Mouse (Mus musculus) MEL (cell line): ENCODE measurements at regions not wholly inside any gene's neighbourhood (a gene's known extent, or its start where the extent isn't known, plus 50 kb on each side); places are given as distances from the start of the nearest gene placed in this dataset.

Experiments
- DNase-seq: peaks from one replicate; pipeline ENCODE4 v3.0.0; 2011; ENCODE audit warnings: low read depth, low spot score
- H3K27ac ChIP-seq: 2 replicates; pipeline ENCODE4 v1.5.1; 2012; ENCODE audit warnings: low read depth, mild to moderate bottlenecking, control low read depth, low read length, moderate library complexity; ENCODE audit not compliant: control insufficient read depth
- H3K27me3 ChIP-seq, 2 experiments: fragments of 150-350 bp in 1 of 2; sonication (generic) in 1 of 2; 2 replicates each; pipeline ENCODE4 v1.6.1; 2012; ENCODE audit warnings: low read length in 2 of 2, mild to moderate bottlenecking in 2 of 2, improper control_type of control experiment in 1 of 2, moderate library complexity in 1 of 2; ENCODE audit not compliant: insufficient read depth in 2 of 2, control insufficient read depth in 1 of 2
- H3K36me3 ChIP-seq, 2 experiments: 2 replicates each; pipeline ENCODE4 v1.6.1; 2012 to 2014; ENCODE audit warnings: low read length in 2 of 2, improper control_type of control experiment in 1 of 2, inconsistent platforms in 1 of 2, mild to moderate bottlenecking in 1 of 2; ENCODE audit not compliant: insufficient read depth in 2 of 2, control insufficient read depth in 1 of 2
- H3K4me1 ChIP-seq, 2 experiments: fragments of 150-350 bp in 1 of 2; sonication (generic) in 1 of 2; 2 replicates each; pipeline ENCODE4 v1.6.1; 2012; ENCODE audit warnings: low read length in 2 of 2, improper control_type of control experiment in 1 of 2, mild to moderate bottlenecking in 1 of 2; ENCODE audit not compliant: insufficient read depth in 2 of 2, control insufficient read depth in 1 of 2
- H3K4me3 ChIP-seq, 2 experiments: fragments of 150-350 bp in 1 of 2; sonication (generic) in 1 of 2; 2 replicates each; pipeline ENCODE4 v1.5.1; 2012; ENCODE audit warnings: low read depth in 2 of 2, low read length in 2 of 2, mild to moderate bottlenecking in 2 of 2, moderate library complexity in 2 of 2, control low read depth in 1 of 2, improper control_type of control experiment in 1 of 2; ENCODE audit not compliant: control insufficient read depth in 1 of 2, insufficient read depth in 1 of 2
- H3K79me2 ChIP-seq: 2 replicates; pipeline ENCODE4 v1.6.1; 2012; ENCODE audit warnings: mild to moderate bottlenecking, low read length, moderate library complexity; ENCODE audit not compliant: control insufficient read depth, poor library complexity, insufficient read depth
- H3K9ac ChIP-seq: 2 replicates; pipeline ENCODE4 v1.6.1; 2012; ENCODE audit warnings: low read depth, mild to moderate bottlenecking, control low read depth, low read length, moderate library complexity; ENCODE audit not compliant: control insufficient read depth, poor library complexity, severe bottlenecking
- H3K9me3 ChIP-seq: fragments of 150-350 bp; sonication (generic); replicated peaks from 2 replicates; pipeline ENCODE4 v1.6.1; 2012; ENCODE audit warnings: mild to moderate bottlenecking, low read length, improper control_type of control experiment, moderate library complexity; ENCODE audit not compliant: insufficient read depth
- CHD2 ChIP-seq: IDR thresholded peaks from 2 replicates; pipeline ENCODE4 v1.6.1; 2011; ENCODE audit warnings: low read length, improper control_type of control experiment
- CTCF ChIP-seq, 3 experiments: IDR thresholded peaks in 2 of 3; conservative IDR thresholded peaks in 1 of 3; 2 replicates each; pipeline ENCODE4 v1.5.1; 2011 to 2012; ENCODE audit warnings: low read length in 3 of 3, low read depth in 2 of 3, mild to moderate bottlenecking in 2 of 3, improper control_type of control experiment in 1 of 3, inconsistent platforms in 1 of 3, mixed read lengths in 1 of 3, moderate library complexity in 1 of 3; ENCODE audit not compliant: control insufficient read depth in 1 of 3, insufficient read depth in 1 of 3, poor library complexity in 1 of 3, severe bottlenecking in 1 of 3
- E2F4 ChIP-seq: IDR thresholded peaks from 2 replicates; pipeline ENCODE4 v1.6.1; 2011; ENCODE audit warnings: low read depth, low read length, improper control_type of control experiment, borderline replicate concordance
- ETS1 ChIP-seq: IDR thresholded peaks from 2 replicates; pipeline ENCODE4 v1.6.1; 2012; ENCODE audit warnings: low read depth, mild to moderate bottlenecking, inconsistent platforms, low read length, improper control_type of control experiment, moderate library complexity
- GABPA ChIP-seq: IDR thresholded peaks from 2 replicates; pipeline ENCODE4 v1.6.1; 2012; ENCODE audit warnings: low read depth, mild to moderate bottlenecking, inconsistent platforms, low read length, improper control_type of control experiment, moderate library complexity
- JUND ChIP-seq: IDR thresholded peaks from 2 replicates; pipeline ENCODE4 v1.6.1; 2011; ENCODE audit warnings: low read depth, mild to moderate bottlenecking, improper control_type of control experiment, low read length
- KAT2A ChIP-seq: conservative IDR thresholded peaks from 2 replicates; pipeline ENCODE4 v1.6.1; 2012; ENCODE audit warnings: low read depth, low read length, improper control_type of control experiment, inconsistent platforms
- MAZ ChIP-seq: IDR thresholded peaks from 2 replicates; pipeline ENCODE4 v1.6.1; 2012; ENCODE audit warnings: low read depth, mild to moderate bottlenecking, inconsistent platforms, low read length, improper control_type of control experiment
- MXI1 ChIP-seq: IDR thresholded peaks from 2 replicates; pipeline ENCODE4 v1.6.1; 2011; ENCODE audit warnings: mild to moderate bottlenecking, low read depth, low read length, improper control_type of control experiment
- MYB ChIP-seq: IDR thresholded peaks from 2 replicates; pipeline ENCODE4 v1.6.1; 2011; ENCODE audit warnings: mild to moderate bottlenecking, low read depth, low read length, improper control_type of control experiment
- MYC ChIP-seq: IDR thresholded peaks from 2 replicates; pipeline ENCODE4 v1.6.1; 2011; ENCODE audit warnings: low read depth, mild to moderate bottlenecking, low read length, improper control_type of control experiment, moderate library complexity
- POLR2AphosphoS2 ChIP-seq: IDR thresholded peaks from 2 replicates; pipeline ENCODE4 v1.6.1; 2011; ENCODE audit warnings: low read length, improper control_type of control experiment
- POLR2AphosphoS5 ChIP-seq: IDR thresholded peaks from 2 replicates; pipeline ENCODE4 v1.6.1; 2012; ENCODE audit warnings: low read depth, borderline replicate concordance, mild to moderate bottlenecking, inconsistent platforms, low read length, moderate library complexity, mixed read lengths
- TBP ChIP-seq: IDR thresholded peaks from 2 replicates; pipeline ENCODE4 v1.8.0; 2011; ENCODE audit warnings: low read depth, low read length, improper control_type of control experiment
- TCF12 ChIP-seq: IDR thresholded peaks from 2 replicates; pipeline ENCODE4 v1.6.1; 2014; ENCODE audit warnings: low read depth, mild to moderate bottlenecking, inconsistent platforms, low read length, improper control_type of control experiment, moderate library complexity
- USF2 ChIP-seq, 2 experiments: IDR thresholded peaks; 2 replicates each; pipeline ENCODE4 v1.6.1; 2011 to 2012; ENCODE audit warnings: improper control_type of control experiment in 2 of 2, low read length in 2 of 2, borderline replicate concordance in 1 of 2, inconsistent platforms in 1 of 2, low read depth in 1 of 2, mild to moderate bottlenecking in 1 of 2; ENCODE audit not compliant: insufficient read depth in 1 of 2
- ZC3H11A ChIP-seq: IDR thresholded peaks from 2 replicates; pipeline ENCODE4 v1.6.1; 2012; ENCODE audit warnings: low read depth, mild to moderate bottlenecking, inconsistent platforms, low read length, improper control_type of control experiment
- ZMIZ1 ChIP-seq: IDR thresholded peaks from 2 replicates; pipeline ENCODE4 v1.6.1; 2012; ENCODE audit warnings: low read depth, mild to moderate bottlenecking, inconsistent platforms, low read length, improper control_type of control experiment, moderate library complexity

DNA sequence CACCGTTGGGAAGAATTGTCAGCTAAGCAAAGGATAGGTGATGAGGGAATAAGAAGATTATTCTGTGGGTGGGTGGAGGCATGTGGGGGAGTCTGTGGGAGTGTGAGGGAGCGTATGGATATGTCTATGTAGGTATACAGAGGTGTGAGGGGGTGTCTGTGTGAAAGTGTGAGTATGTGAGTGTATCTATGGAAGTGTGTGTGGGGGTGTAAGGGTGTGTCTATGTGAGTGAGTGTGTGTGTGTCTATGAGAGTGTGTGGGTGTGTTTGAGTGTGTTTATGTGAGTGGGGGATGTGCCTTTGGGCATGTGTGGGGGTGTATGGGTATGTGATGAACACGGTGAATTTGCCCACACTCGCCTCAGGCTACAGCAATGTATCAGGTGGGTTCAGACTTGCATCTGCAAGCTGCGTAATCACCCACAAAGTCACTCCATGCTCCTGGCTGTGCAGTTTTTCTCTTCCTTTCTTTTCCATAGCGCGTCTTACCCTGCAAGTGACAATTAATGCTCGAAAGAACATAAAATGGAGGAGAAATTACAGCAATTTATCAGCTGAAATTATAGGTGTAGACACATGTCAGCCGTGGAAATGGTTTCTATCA, 60.7 kb upstream of the Bhlhe23 start:
- Histone ChIP-seq H3K4me3 (no peak overlapping the region), H3K9me3 (no peaks in the 10 kb centered on the region), H3K27me3 (peaks cover 0 to 18% of the 10 kb centered on the region in 2 experiments), H3K9ac (no peak overlapping the region), H3K36me3 (no peaks in the 10 kb centered on the region), H3K27ac (no peak overlapping the region), H3K79me2 (no peaks in the 10 kb centered on the region), H3K4me1 (no peaks in the 10 kb centered on the region; a peak in 1 of 4 replicates)
- no peak for TF ChIP-seq MYC
- TF ChIP-seq TBP = no peak
- TF ChIP-seq KAT2A = no peak
- no peak for TF ChIP-seq CHD2
- TF ChIP-seq ETS1 = no peak
- no peak for TF ChIP-seq GABPA
- no peak for TF ChIP-seq JUND
- TF ChIP-seq ZC3H11A = no peak
- TF ChIP-seq POLR2AphosphoS2 = no peak
- no peak for TF ChIP-seq ZMIZ1
- no peak for TF ChIP-seq MXI1
- TF ChIP-seq MYB = no peak
- no peak for DNase-seq

DNA sequence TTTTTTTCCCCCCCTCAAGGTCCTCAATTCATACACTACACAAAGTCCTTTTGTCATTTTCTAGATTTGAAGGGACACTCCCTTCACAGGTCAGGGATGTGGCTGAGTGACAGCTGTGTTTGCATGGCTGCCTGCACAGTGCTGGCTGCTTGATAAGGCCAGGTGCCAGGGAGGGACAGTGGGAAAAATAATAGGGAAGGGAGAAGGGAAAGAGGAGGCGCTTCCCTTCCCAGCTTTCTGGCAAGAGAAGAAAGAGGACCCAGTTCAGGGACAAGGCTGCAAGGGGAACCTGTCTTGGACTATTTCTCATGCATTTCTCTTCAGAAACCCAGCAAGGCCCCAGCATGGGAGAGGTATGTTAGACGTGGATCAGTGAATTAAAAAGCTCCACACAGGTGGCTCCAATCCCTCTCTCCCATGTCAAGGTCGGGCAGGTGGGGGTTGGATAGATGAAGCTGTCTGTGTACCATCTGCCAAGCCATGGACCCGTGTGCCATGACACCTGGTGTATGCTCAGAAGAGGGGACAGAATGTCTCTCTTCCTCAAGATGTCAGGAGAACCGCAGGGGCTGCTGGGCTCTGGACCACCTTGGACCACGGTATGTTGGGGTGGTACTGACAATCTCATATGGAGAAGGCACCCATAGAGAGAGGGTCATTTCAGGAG, 59.4 kb upstream of the Bhlhe23 start:
- no peak for TF ChIP-seq E2F4
- TF ChIP-seq ETS1 = no peak
- no peak for TF ChIP-seq GABPA
- no peak for TF ChIP-seq TBP
- no peak for TF ChIP-seq USF2 (IDR thresholded peaks at IDR 0.05; ENCODE audit: borderline replicate concordance in 1 of 2, insufficient read depth in 1 of 2, low read depth in 1 of 2, low read length in 2 of 2)
- TF ChIP-seq POLR2AphosphoS5 = no peak
- TF ChIP-seq TCF12 = no peak
- TF ChIP-seq MAZ = no peak
- no peak for TF ChIP-seq CHD2
- TF ChIP-seq CTCF (IDR thresholded peaks at IDR 0.05 in 2 of 3, conservative IDR thresholded peaks at IDR 0.05 in 1 of 3; ENCODE audit: control insufficient read depth in 1 of 3, insufficient read depth in 1 of 3, low read depth in 2 of 3, low read length in 3 of 3, poor library complexity in 1 of 3, severe bottlenecking in 1 of 3) = no peak

More for the DNA sequence above, 59.4 kb upstream of the Bhlhe23 start:
- Histone ChIP-seq H3K36me3 (no peaks in the 10 kb centered on the region), H3K79me2 (no peaks in the 10 kb centered on the region), H3K9me3 (no peaks in the 10 kb centered on the region), H3K27me3 (peaks cover 0 to 15% of the 10 kb centered on the region in 2 experiments), H3K4me1 (no peaks in the 10 kb centered on the region; a peak in 1 of 4 replicates), H3K4me3 (no peak overlapping the region), H3K9ac (no peak overlapping the region), H3K27ac (no peak overlapping the region)
- no peak for DNase-seq
